Mouse (Mus musculus) embryo, embryonic 11.5 days (tissue): ENCODE measurements around the gene Cnot8.

ENCODE experiments used
- DNase-seq: peaks from one replicate; pipeline ENCODE4 v3.0.0-alpha.2; 2012; ENCODE audit warnings: low read depth, low spot score

The Cnot8 gene

DNA sequence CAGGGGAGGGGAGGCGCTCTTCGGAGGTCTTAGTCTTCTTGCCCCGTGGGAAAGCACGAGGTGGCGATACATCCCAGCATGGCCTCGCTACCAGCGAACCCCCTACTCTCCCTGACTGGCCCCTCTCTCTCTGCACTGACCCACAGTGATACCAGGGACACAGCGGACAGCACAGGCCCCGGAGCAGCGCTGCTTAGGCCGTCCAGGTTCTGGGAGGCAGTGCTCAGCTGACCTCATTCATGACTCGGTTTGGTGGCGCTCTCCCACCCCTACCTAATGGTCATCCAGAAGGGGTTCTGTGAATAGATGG lies 654 bp upstream of the Cnot8 start:
- DNase-seq = no peak

DNA sequence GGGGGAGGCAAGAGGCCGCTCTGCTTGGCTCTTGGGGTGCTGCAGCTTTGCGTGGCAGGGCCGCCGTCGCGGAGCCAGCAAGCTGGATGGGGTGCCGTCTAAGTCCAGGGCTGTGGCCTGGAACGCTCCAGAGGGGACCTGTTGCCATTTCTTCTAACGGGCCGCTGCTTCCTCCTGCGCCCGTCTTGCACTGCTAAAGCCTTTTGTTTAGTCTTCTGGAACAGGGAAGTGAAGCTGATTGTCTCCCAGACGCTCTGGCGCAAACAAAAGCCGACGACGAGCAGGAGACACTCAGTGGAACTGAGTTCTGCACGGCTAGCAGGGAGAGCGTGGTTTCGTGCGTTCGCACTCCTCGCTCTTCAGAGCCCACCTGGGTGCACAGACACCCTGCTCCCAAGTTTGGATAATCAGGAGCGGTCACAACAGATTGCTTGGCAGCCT lies 418 bp downstream of the Cnot8 start:
- no peak for DNase-seq

DNA sequence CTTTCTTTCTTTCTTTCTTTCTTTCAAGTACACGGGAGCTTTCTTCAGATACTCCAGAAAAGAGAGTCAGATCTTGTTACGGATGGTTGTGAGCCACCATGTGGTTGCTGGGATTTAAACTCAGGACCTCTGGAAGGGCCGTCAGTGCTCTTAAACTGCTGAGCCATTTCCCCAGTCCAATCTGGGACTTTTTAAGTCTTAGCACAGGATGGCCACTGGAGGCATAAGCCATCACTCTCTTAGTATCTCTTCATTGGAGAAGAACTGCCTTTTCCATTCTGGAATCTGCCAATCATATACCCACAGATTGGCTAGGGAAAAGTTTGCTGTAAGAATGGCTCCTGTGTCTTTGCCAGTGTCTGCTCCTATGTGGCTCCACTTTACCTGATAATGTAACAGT lies 3.1 kb downstream of the Cnot8 start:
- DNase-seq = no peak

DNA sequence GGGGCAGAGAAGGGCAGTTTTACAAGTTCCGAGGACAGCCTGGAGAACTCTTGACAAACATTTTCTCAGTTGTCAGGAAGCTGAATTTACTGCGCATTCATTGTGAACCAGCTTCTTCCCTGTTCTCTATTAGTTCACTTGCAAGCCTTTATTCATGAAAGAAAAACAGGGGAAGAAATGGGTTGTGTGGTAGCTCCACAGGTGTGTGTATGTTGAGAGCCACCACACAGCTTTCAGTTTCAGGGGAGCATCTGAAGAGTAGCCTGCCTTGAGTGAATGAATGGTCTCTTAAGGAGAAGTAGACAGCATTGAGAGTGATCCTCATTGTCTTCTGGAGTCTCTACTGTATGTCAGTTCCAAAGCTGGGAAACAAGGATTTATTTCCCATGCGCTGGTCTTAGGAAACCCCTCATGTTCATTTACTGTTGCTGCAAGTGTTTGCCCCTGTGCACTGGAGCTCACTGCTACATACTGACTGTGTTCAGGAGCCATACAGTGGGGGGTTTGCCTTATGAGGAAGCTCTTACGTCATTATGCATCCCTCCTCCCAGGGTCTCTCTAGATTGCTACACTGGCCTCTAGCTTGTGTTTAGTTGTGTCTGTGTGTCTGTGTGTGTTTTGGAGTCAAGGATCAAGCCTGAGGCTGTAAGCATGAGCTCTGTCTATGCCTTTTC lies 3.8 kb downstream of the Cnot8 start:
- no peak for DNase-seq

DNA sequence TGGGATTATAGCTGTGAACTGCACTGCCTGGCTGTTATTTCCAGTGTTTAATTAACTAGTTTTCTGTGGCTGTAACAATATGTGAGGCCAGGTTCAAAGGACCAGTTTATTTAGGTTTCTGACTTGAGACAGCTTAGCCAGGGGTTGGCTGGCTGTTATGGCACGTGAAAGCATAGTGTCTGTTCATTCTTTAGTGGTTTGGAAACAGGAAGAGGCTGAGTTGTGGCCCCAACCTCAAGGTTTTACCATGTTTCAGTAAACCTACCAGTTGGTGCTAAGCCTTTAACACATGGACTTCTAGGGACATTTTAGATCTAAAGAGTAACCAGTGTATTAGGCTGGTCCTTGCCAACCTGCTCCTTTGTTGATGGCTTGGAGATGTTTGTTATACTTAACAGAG lies 12.6 kb downstream of the Cnot8 start:
- DNase-seq = no peak

DNA sequence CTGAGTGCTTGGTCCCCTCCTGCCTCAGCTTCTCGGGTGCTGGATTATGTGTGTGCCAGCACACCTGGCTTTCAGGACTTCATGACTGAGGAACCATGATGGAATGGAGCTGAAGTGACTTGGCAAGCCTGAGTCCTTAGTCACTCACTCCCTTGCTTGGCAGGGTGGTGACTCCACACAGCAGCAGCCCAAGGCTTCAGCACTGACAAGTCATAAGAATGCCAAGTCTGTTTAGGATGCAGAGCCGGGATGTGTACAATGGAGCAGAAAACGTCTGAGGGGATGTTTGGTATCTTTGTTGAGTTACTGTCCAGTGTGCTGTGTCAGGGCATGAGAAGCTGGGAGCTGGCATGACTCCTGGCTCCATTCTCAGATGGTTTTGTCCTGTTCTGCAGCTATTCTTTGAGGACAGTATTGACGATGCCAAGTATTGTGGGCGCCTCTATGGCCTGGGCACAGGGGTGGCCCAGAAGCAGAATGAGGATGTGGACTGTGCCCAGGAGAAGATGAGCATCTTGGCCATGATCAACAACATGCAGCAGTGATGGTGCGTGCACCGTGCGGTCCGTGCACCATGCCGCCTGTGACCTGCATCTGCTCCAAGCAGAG lies 13.2 kb downstream of the Cnot8 start:
- DNase-seq = no peak

DNA sequence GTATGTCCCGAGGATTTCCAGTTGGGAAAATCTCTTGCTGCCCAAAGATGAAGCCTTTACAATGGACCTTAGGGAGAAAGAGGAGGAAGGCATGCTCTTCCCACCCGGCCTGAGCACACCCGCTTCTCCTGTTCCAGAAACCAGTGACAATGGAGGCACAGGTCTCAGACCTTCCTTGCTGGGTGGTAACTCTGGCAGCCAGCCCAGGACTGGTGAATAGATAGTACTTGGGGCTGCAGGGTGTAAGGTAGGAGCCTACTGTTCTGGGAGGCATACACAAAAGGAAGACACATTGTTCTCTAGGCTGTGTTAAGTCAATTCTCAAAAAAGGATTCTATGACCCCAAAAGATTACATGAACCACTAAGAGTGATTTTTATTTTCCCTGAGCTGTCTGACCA lies 16.7 kb downstream of the Cnot8 start:
- DNase-seq = no peak

DNA sequence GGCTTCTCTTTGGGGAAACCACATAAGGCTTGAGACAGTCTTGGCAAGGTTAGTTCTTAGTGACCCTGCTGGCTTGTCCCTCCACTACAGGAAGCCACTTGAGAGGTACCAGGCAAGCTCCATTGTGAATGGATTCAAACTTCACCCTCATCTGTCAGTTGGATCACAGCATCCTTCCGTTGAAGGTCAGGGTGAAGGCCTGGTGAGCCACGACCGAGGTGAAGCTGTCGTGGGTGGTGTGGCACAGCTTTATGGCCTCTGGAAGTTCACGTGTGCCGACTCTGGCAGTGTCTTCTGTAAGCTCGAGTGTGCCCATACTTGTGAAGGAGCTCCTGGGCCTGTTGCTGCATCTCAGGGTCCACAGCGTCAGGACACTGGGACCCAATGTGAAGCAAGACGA lies 17.4 kb downstream of the Cnot8 start:
- no peak for DNase-seq

DNA sequence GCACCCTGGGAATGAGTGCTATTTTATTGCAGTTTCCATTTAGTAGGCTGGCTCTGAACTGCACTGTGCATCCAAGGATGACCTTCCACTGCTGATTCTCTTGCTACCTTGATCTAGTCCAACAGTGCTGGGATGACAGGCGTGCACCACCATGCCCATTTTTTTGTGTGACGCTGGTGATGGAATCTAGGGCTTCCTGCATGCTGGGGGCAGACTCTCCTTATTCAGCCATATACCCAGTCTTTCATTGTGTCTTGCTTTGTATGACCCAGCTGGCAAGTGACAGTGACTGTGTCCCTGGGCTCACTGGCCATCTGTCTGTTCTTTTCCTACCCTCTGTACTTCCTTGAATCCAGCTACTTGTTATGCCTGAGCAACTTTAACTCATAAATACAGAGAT lies 19.8 kb downstream of the Cnot8 start:
- DNase-seq = no peak

DNA sequence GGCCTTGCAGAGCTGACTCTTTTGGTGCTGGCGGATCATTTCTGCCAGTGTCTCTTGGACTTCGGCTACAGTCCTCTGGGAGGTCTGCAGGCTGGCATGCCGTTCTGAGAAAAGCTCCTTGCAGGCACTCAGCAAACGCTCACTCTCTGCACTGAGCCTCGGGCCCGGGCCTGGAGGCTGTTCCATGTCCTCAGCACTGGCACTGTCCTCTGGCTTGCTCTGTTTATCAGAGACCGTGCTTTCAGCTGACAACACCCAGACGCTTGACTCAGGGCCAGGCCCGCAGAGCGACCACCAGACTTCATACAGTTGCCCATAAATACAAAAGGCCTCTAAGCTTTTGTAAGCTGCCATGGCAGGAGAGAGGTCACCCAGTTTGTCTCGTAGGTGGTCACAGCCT lies 21.1 kb downstream of the Cnot8 start:
- DNase-seq = no peak

DNA sequence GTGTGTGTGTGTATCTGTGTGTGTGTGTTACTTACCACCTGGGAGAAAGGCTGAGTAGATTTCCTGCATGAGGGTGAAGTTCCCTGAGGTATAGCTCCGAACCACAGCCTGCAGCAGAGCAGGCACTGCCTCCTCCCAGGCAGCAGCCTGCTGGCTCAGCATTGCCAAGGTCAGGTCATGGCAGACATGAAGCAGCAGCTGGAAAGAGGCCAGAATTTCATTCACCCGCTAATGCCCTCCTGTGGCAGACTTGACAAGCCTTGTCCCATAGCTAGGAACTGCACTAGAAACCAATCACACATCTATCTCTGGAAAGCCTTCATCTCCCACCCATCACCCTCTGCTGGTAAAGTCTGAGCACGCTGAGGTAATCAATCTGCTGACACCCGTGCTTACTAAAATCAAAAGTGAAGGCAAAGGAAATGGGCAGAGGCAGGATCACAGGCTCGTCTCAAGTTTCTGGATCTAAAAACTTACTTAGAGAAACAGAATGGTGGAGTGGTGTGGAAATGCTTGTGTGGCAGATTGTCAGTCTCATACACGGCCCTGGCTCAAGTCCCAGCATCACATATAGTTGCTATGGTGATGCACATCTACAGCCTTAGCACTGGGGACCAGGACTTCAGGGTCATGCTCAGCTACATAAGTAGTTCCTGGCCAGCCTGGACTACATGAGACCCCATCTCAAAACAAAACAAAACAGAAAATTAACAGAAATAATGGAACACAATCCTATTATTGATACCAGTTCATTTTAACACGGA lies 22.6 kb downstream of the Cnot8 start:
- no peak for DNase-seq

DNA sequence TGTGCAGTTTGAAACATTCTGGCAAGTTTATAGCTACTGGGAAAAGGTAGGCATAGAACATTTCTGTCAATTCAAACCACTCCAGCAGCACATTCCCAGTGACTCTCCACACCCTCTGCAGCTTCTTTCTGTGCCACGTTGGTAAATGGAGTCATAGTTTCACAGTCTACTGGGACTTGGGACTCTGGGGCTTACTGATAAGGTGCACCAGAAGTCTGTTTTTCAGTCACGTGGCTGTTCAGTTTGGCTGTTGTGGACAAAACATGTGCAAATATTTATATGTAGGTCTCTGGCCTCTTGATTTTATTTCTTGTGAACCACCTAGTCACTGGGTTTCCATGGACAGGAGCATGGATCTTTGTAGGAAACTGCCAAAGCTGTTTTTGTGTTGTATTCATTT lies 23.6 kb downstream of the Cnot8 start:
- no peak for DNase-seq

DNA sequence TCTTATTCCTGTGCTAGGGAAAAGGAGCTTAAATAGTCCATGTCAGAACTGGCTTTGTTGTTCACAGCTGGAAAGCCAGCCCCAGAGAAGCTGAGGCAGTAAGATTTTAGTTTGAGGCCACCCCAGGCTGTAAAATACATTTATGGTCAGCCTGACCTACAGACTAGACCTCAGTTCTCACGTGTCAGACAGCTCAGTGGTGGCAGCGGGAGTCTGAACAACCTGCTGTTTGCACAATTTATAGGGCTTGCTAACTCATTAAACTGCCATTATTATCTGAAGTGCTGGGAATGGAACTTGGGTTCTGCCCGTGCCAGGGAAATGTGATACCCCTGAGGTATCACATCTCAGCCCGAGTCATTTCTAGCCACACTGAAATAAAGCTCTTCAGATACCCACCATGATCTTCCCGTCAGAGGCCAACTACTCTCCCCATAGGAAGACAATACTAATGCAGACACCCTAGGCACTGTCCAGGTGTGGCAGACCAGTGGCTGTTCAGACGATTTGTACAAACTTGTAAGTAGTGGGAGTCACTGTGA lies 25.4 kb downstream of the Cnot8 start:
- DNase-seq = no peak

DNA sequence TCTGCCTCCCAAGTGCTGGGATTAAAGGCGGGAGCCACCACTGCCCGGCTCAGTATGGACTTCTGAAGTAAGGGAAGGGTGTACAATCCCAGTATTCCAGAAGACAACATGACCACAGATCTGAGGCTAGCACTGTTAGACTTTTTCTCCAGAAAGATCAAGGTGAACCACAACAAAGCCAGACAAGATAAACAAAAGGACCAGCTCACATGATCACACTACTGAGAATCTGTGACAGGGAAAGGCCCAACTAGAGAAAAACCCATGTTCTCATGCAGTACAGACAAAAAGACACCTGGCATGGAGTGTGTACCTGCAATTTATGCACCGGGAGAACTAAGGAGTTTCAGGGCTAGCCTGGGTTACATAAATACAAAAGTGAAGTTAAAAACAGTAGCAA lies 28.1 kb downstream of the Cnot8 start:
- DNase-seq = no peak

DNA sequence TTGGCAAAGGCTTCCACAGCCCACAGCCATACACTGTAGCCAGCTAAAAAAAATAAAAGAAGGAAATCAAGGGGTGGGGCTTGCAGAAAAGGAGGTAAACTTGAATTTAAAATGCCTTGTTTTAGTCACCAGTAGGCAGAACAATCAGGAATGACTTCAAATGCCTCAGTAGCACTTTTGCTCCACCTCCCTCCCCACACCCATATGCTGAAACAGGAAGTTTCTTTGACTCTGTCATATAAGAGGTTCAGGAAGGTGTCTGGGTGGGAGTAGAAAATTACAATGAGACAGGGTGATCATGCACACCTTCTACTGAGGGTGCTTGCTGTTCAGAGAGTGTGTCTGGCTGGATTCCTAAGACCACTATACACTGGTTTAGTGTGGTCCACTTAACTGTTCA lies 30.9 kb downstream of the Cnot8 start:
- DNase-seq = no peak

DNA sequence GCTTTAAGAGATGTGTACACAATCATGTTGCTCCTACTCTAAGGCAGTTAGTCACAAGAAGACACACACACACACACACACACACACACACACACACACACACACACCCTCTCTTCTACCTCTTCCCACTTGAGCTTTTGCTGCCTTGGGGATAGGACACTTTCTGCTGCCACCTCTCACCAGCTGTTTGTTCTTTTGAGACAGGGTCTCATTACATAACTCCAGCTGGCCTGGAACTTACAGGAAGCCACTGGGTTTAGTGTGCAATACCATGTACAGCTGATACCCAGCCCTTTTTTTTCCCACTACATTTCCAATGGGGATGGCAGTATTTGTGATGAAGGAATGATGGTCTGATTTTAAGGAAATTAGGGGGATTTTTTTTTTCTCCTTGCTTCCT lies 31.3 kb downstream of the Cnot8 start:
- no peak for DNase-seq

DNA sequence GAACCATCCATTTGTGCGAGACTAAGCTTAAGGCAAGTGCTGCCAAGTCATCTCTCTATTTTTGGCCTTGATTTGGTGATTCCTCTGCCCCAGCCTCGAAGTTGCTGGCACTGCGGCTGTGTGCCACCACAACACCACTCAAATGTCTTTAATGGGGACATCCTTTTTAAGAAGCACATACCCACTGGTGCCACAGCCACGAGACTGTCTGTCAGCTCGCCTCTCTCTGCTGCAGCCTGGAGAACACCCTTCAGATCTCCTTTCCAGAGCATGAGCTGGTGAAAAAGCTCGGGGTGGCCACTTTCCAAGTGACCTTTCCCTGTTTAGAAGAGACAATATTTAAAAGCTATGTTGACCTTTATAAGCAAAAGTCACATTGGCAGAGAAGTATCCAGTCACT lies 32.7 kb downstream of the Cnot8 start:
- no peak for DNase-seq

DNA sequence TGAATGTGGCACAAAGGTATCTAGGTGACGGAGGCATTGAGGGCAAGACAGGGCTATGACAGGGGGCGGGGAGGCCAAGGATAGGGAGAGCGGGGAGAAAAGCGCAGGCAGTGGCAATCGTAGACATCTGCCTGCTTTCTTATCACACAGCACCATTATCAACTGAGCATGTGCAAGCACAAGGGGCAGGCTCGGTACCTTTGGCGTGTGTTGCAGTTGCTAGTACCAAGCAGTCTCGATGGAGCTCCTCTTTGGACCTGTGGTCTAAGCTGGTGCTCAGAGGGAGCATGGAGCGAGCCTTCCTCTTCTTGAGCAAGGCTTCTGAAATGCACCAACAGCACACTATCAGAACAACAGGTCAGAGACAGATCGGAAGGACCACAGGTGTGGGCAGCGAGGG lies 34.9 kb downstream of the Cnot8 start:
- no peak for DNase-seq

DNA sequence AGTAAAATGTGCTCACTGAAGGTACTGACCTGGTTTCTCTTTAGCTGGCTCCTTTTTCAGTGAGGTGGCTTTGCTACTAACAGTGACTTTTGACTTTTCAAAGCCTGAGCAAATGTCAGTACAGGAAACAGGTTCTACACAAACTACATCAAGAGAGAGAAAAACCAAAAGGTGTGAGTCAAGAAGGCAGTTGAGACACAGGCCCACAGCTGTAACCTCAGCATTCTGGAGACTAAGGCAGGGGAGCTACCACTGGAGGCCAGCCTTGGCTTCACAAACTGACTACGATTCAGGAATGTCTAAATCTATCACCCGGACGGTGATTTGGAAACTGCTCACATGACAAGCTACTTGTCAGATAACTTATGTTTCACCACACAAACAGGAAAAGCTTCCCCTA lies 35.5 kb downstream of the Cnot8 start:
- DNase-seq = no peak

DNA sequence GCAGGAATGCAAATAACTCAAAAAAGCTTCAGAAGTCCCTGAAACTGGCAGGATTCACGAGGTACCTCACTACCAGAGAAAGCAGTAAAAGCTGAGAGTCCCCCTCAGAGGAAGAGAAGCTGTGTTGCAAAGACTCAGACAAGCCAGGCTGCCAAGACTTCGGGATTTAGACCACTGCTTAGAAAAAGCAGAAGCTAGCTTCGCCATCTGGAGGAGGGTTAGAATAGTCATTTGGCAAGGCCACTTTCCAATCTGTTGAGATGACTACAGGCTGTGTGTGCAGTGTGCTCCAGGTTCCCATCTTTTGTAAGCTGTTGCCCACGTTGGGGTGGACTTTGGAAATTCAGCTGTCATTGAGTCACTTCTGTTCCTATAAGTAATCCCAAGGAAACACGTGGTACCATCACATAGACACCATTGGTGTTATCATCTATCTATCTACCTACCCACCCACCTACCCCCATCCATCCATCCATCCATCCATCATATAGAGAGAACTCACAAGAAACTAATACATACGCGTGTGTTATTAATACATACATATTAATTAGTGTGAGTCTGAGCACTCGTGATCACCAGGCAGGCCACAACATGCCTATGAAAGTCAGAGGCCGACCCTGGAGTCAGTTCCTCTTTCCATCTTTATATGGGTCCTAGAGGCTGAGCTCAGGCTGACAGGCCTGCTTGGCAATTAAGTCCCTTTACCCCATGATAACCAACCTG lies 39.9 kb downstream of the Cnot8 start:
- DNase-seq = no peak

DNA sequence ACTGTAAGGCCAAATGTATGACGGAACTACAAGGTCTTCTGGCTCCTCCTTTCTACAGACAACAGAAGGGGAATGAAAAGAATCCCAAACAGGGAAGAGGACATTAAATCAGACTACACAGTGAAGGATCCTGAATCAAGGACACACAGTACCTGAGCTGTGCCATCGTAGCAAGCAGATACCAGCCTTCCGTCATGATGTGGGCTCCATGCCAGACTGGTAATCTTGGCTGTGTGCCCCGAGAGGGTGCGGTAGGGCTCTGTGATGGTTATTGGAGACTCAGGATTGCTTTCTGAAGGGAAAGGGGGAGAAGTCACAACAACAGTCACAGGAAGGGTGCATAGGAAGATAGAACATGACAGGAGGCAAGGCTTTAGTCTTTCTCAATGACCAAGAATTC lies 42.3 kb downstream of the Cnot8 start:
- no peak for DNase-seq

DNA sequence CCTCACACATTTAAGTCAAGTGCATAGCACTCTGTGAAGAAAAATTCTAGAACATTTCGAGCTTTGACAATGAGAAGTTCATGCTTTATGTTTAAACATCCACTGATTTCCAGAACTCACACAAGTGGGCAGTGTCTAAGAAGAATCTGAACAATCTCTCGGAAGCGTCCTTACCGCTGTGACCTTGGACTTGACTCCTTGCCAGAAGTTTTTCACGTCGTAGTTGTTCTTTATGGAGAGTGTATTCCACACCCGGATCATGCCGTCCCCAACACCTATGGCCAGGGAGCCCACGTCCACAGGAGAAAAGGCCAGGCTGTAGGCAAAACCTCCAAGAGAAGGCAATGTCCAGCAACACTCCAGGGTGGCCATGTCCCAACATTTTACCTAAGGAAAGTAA lies 51.5 kb downstream of the Cnot8 start:
- no peak for DNase-seq
